Mouse (Mus musculus): Measurements from ENCODE around the gene Mta1.

The Mta1 gene

GRCm38 (mm10) chr12:113149341-113149740 lies 51.3 kb downstream of the Mta1 start:
- DNase-seq, result peak; percentile 53 to 75

- no peak for DNase-seq
Observed at GRCm38 (mm10) chr12:113149896-113150295, 51.8 kb downstream of the Mta1 start.

GRCm38 (mm10) chr12:113150591-113150990 lies 52.5 kb downstream of the Mta1 start:
- no peak for DNase-seq

GRCm38 (mm10) chr12:113151046-113151445 lies 53.0 kb downstream of the Mta1 start:
- peak in 1 of 2 experiments; percentile 67 for DNase-seq

- peak; percentile 54 to 73 for DNase-seq
Observed at GRCm38 (mm10) chr12:113151661-113152271, 53.7 kb downstream of the Mta1 start.

- peak in 1 of 2 experiments; percentile 47 for DNase-seq
Observed at GRCm38 (mm10) chr12:113152272-113152661, 54.2 kb downstream of the Mta1 start.

- no peak for DNase-seq
Observed at GRCm38 (mm10) chr12:113152991-113153525, 55.0 kb downstream of the Mta1 start.

- DNase-seq, result no peak
Observed at GRCm38 (mm10) chr12:113153971-113154370, 55.9 kb downstream of the Mta1 start.

GRCm38 (mm10) chr12:113154747-113155075 lies 56.6 kb downstream of the Mta1 start:
- peak in 1 of 2 experiments; percentile 32 for DNase-seq

- DNase-seq, result peak; percentile 66 to 84
Observed at GRCm38 (mm10) chr12:113155076-113155771, 57.1 kb downstream of the Mta1 start.

GRCm38 (mm10) chr12:113155887-113156539 lies 57.9 kb downstream of the Mta1 start, which contains the start of gene Tedc1:
Gene Tedc1, plus strand, starts transcription at chr12:113156421.
- peak; percentile 99 for DNase-seq

GRCm38 (mm10) chr12:113156540-113156929 lies 58.5 kb downstream of the Mta1 start:
- DNase-seq, result no peak

- peak in 1 of 2 experiments; percentile 49 for DNase-seq
Observed at GRCm38 (mm10) chr12:113157002-113157401, 58.9 kb downstream of the Mta1 start.

GRCm38 (mm10) chr12:113157521-113157920 lies 59.4 kb downstream of the Mta1 start:
- no peak for DNase-seq

GRCm38 (mm10) chr12:113157971-113158370 lies 59.9 kb downstream of the Mta1 start:
- peak in 1 of 2 experiments; percentile 28 for DNase-seq

GRCm38 (mm10) chr12:113163561-113164006 lies 65.5 kb downstream of the Mta1 start:
- no peak for DNase-seq

GRCm38 (mm10) chr12:113168031-113168536 lies 70.0 kb downstream of the Mta1 start:
- DNase-seq, result peak in 1 of 2 experiments; percentile 26

GRCm38 (mm10) chr12:113176960-113177725 lies 79.1 kb downstream of the Mta1 start:
- DNase-seq, result no peak

GRCm38 (mm10) chr12:113181020-113181419 lies 82.9 kb downstream of the Mta1 start:
- no peak for DNase-seq

GRCm38 (mm10) chr12:113184945-113185344 lies 86.9 kb downstream of the Mta1 start:
- peak in 1 of 2 experiments; percentile 29 for DNase-seq

GRCm38 (mm10) chr12:113185442-113186291 lies 87.6 kb downstream of the Mta1 start, which contains the start of gene Tmem121:
Gene Tmem121, plus strand, starts transcription at chr12:113185930.
- DNase-seq, result peak in 1 of 2 experiments; percentile 51
